Comparison of ENCODE assay signal across 12 mouse cellular contexts in genomic region chr6:30883491-30883890, GRCm38 (mm10). TPM values are rescaled to one million over a fixed set of nuclear protein-coding genes. Genes with fewer than 3 reads are reported as not detected.
A peak's percentile ranks its signal among the peaks of the same experiment; 100 is the strongest.
DNase-seq lines count a peak whose midpoint lies in the region; ATAC-seq and TF ChIP-seq lines count a peak whose summit lies in the region.
"Had no signal": no experiment of that assay in that cellular context is flagged by ENCODE, and none has a peak within 500 bp of the region (broad histone marks: within the 10 kb centered on the region; RNA-seq: fewer than 3 reads in every experiment).

No protein-coding gene starts in this region.

- peak; percentile 36; the same call in 1 of the 2 replicates for ATAC-seq in common myeloid progenitor, adult 5-6 weeks (replicated peaks; ENCODE audit: low read depth, poor library complexity, severe bottlenecking)
- ATAC-seq: intestine, embryonic 15.5 days had no signal

- no peak overlapping the region for H3K4me3 ChIP-seq in thymus, adult 2 months (ENCODE audit: control insufficient read depth, insufficient read depth, low read length)
- H3K4me3 ChIP-seq: heart, embryonic 15.5 days; intestine, embryonic 15.5 days; limb, embryonic 10.5 days; neural tube, embryonic 13.5 days had no signal

- H3K4me1 ChIP-seq in thymus, adult 2 months (replicated peaks; ENCODE audit: control insufficient read depth, insufficient read depth, low read length): no peaks in the 10 kb centered on the region
- H3K4me1 ChIP-seq: heart, embryonic 15.5 days; intestine, embryonic 15.5 days; limb, embryonic 10.5 days had no signal

- intact Hi-C loops in left cerebral cortex, postnatal 4 days (cut with DNase I): no loop called here

- no peaks in the 10 kb centered on the region for H3K27me3 ChIP-seq in thymus, adult 2 months (ENCODE audit: control insufficient read depth, insufficient read depth, low read length)
- H3K27me3 ChIP-seq: heart, embryonic 15.5 days; intestine, embryonic 15.5 days; neural tube, embryonic 13.5 days had no signal

- no peak for TF ChIP-seq POLR2A in thymus, adult 2 months (IDR thresholded peaks at IDR 0.05; ENCODE audit: control insufficient read depth, extremely low read depth, insufficient read depth, low read length, poor library complexity)

- 96% methylated on average over 4 of the region's 4 CpGs for WGBS in thymus, adult 2 months

- peak; percentile 10 for DNase-seq in left cerebral cortex, postnatal 4 days
- DNase-seq in left cerebral cortex, adult 11 months (ENCODE audit: low spot score): no peak
- peak; percentile 59 to 72 for DNase-seq in cerebellum, adult 18-20 months
- peak; percentile 78 for DNase-seq in lung, postnatal 36 days
- DNase-seq in neural tube, embryonic 10.5 days (ENCODE audit: extremely low spot score, low spot score): no peak
- DNase-seq in thymus, adult 2 months: no peak

- no peak for TF ChIP-seq CTCF in thymus, adult 2 months (IDR thresholded peaks at IDR 0.05; ENCODE audit: borderline replicate concordance, control insufficient read depth, extremely low read depth, insufficient read depth, low read length, poor library complexity)

- H3K36me3 ChIP-seq in thymus, adult 2 months (ENCODE audit: control insufficient read depth, insufficient read depth, low read length): peaks cover 8% of the 10 kb centered on the region
- H3K36me3 ChIP-seq: intestine, embryonic 15.5 days had no signal

- no peak overlapping the region for H3K27ac ChIP-seq in thymus, adult 2 months (ENCODE audit: control insufficient read depth, insufficient read depth, low read length)
- H3K27ac ChIP-seq: heart, embryonic 15.5 days; intestine, embryonic 15.5 days; limb, embryonic 10.5 days; neural tube, embryonic 13.5 days had no signal

RNA-seq across cellular contexts. Expression of gene Copg2, which starts 13.1 kb away (rescaled TPM):
- 10 to 100 TPM; 51.6 to 52.0 TPM for total RNA-seq in left cerebral cortex, postnatal 4 days (2021)
- 40.6 and 53.4 TPM in 2 replicates for total RNA-seq in common myeloid progenitor, adult 5-6 weeks (2017)
- 10.7 and 13.3 TPM in 2 replicates for polyA plus RNA-seq in thymus, adult 2 months (2012; rRNA removed)

RNA-seq across cellular contexts. Expression of gene Tsga13, which starts 31.9 kb away (rescaled TPM):
- 1 to 10 TPM in 1 of 2 experiments, under 1 TPM in 1; 0.56 to 1.7 TPM for total RNA-seq in left cerebral cortex, postnatal 4 days (2021)
- not detected in 2 replicates for total RNA-seq in common myeloid progenitor, adult 5-6 weeks (2017)
- polyA plus RNA-seq in thymus, adult 2 months (2012; rRNA removed): not detected in 2 replicates
- total RNA-seq: MEL had no signal
- polyA plus RNA-seq: limb, embryonic 10.5 days; neural tube, embryonic 13.5 days had no signal

Comparison
In these comparisons a context has a peak if more than half of its experiments do, and no peak if none do; other contexts are left out.
1. DNase-seq: peak in left cerebral cortex, postnatal 4 days (single experiment), cerebellum, adult 18-20 months (2 of 2) and lung, postnatal 36 days (single experiment); none in left cerebral cortex, adult 11 months (single experiment), neural tube, embryonic 10.5 days (single experiment) and thymus, adult 2 months (single experiment).